Mouse (Mus musculus) liver, postnatal 0 days (tissue): ENCODE results near the gene Olfml2a. TPM values are rescaled to one million over a fixed set of nuclear protein-coding genes. Genes with fewer than 3 reads are reported as not detected.

Source experiments
- ATAC-seq: fragments of 200-750 bp; cut with Nextera tagmentation; 2 replicates; pipeline ENCODE4 v1.8.0; 2017; ENCODE audit warnings: mild to moderate bottlenecking, moderate library complexity
- DNase-seq: peaks from one replicate; pipeline ENCODE4 v3.0.0-alpha.2; 2016
- H3K27ac ChIP-seq: fragments of 300-500 bp; sonication (generic); 2 replicates; pipeline ENCODE4 v1.5.1; 2014; ENCODE audit warnings: antibody characterized with exemption, moderate library complexity, mild to moderate bottlenecking, low read depth
- H3K27me3 ChIP-seq: fragments of 300-500 bp; sonication (generic); 2 replicates; pipeline ENCODE4 v1.6.1; 2014; ENCODE audit warnings: low read length, control low read depth, mixed read lengths; ENCODE audit not compliant: insufficient read depth
- H3K36me3 ChIP-seq: fragments of 300-500 bp; sonication (generic); replicated peaks from 2 replicates; pipeline ENCODE4 v1.6.1; 2014; ENCODE audit warnings: mild to moderate bottlenecking, control low read depth, low read length, moderate library complexity, mixed read lengths; ENCODE audit not compliant: insufficient read depth
- H3K4me1 ChIP-seq: fragments of 300-500 bp; sonication (generic); 2 replicates; pipeline ENCODE4 v1.6.1; 2014; ENCODE audit warnings: antibody characterized with exemption, mild to moderate bottlenecking, control low read depth; ENCODE audit not compliant: insufficient read depth
- H3K4me2 ChIP-seq: fragments of 300-500 bp; sonication (generic); 2 replicates; pipeline ENCODE4 v1.6.1; 2014; ENCODE audit warnings: low read depth, mild to moderate bottlenecking, low read length, moderate library complexity, mixed read lengths
- H3K4me3 ChIP-seq: fragments of 300-500 bp; sonication (generic); 2 replicates; pipeline ENCODE4 v1.5.1; 2014; ENCODE audit warnings: low read depth, low read length
- H3K9ac ChIP-seq: fragments of 300-500 bp; sonication (generic); replicated peaks from 2 replicates; pipeline ENCODE4 v1.6.1; 2014; ENCODE audit warnings: mild to moderate bottlenecking, moderate library complexity
- H3K9me3 ChIP-seq: fragments of 300-500 bp; sonication (generic); 2 replicates; pipeline ENCODE4 v1.6.1; 2016; ENCODE audit warnings: mild to moderate bottlenecking, control low read depth, low read length, mixed read lengths
- CTCF ChIP-seq: sonication (generic); IDR thresholded peaks from 2 replicates; pipeline ENCODE4 v1.5.1; 2016; ENCODE audit warnings: antibody characterized with exemption, low read depth
- EP300 ChIP-seq: IDR thresholded peaks from 2 replicates; pipeline ENCODE4 v1.6.1; 2016; ENCODE audit warnings: antibody characterized with exemption, low read depth, mild to moderate bottlenecking
- WGBS: fragments of 180-500 bp; shearing (Covaris S2); extraction: QIAGEN DNeasy Blood & Tissue Kit; methylation state at CpG from one replicate; pipeline ENCODE4 v1.1.7; 2014; ENCODE audit not compliant: insufficient replicate concordance; 5-methylcytosine and 5-hydroxymethylcytosine counted together
- polyA plus RNA-seq: library from polyadenylated mRNA; unstranded; fragments of >200 nt; fragmentation: Nextera tagmentation; extraction: Ambion mirVana; gene quantifications from 2 replicates; pipeline ENCODE4 v1.2.1, GENCODE M21; 2015

Olfml2a gene
- polyA plus RNA-seq, 1 experiment from 2014 or later: 0.06 TPM

DNA sequence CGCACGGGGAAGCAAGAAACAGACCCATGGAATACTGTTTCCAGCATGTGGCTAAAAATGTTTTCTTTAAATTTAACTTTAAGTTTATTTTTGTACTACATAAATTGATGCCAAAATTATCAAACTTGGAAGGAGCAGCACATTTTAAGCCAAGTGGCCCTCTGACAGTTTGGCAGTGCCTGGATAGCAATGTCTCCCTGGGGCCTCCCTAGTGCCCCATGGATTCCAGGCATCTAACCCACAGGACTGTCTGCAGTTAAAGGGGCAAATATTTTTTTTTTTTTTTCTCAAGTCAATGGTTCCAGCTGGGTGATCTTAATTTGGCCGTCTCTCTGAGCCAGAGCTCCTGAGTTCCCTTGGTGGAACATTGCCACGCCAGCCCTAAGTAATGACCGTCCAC is 11.4 kb downstream of the Olfml2a start:
- Histone ChIP-seq H3K9ac (no peak overlapping the region), H3K4me2 (no peak overlapping the region), H3K4me1 (no peaks in the 10 kb centered on the region), H3K27ac (no peak overlapping the region), H3K4me3 (no peak overlapping the region), H3K27me3 (no peaks in the 10 kb centered on the region), H3K9me3 (no peaks in the 10 kb centered on the region), H3K36me3 (no peaks in the 10 kb centered on the region)
- DNase-seq (no peak), ATAC-seq (no peak)
- WGBS: 74% methylated on average over 5 of the region's 5 CpGs
- TF ChIP-seq EP300 (no peak), CTCF (no peak)

DNA sequence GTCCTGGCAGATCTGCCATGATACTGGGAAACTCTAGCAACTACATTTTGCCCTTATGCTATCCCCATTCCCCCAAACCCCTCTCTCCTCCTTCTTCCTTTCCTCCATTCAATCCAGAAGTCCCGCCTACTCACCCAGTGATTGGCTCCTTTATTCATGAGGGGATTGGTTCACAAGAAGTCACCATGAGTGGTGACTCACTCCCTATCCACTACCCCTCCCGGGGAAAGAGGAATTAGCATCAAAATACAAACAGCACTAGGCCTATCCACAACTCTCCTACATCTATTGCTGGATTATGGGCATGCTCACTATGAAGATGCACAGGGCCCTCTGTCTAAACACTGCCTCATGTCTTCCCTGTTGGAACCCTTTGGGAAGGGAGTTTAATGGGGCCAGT is 12.2 kb downstream of the Olfml2a start:
- H3K27me3 ChIP-seq: no peaks in the 10 kb centered on the region
- no peaks in the 10 kb centered on the region for H3K9me3 ChIP-seq
- TF ChIP-seq EP300 (no peak), CTCF (no peak)
- H3K27ac ChIP-seq: no peak overlapping the region
- no peak overlapping the region for H3K4me2 ChIP-seq
- H3K4me1 ChIP-seq: no peaks in the 10 kb centered on the region
- no peaks in the 10 kb centered on the region for H3K36me3 ChIP-seq
- H3K4me3 ChIP-seq: no peak overlapping the region
- ATAC-seq (no peak), DNase-seq (peak; percentile 9)
- 49% methylated on average over 2 of the region's 2 CpGs for WGBS
- H3K9ac ChIP-seq: no peak overlapping the region

DNA sequence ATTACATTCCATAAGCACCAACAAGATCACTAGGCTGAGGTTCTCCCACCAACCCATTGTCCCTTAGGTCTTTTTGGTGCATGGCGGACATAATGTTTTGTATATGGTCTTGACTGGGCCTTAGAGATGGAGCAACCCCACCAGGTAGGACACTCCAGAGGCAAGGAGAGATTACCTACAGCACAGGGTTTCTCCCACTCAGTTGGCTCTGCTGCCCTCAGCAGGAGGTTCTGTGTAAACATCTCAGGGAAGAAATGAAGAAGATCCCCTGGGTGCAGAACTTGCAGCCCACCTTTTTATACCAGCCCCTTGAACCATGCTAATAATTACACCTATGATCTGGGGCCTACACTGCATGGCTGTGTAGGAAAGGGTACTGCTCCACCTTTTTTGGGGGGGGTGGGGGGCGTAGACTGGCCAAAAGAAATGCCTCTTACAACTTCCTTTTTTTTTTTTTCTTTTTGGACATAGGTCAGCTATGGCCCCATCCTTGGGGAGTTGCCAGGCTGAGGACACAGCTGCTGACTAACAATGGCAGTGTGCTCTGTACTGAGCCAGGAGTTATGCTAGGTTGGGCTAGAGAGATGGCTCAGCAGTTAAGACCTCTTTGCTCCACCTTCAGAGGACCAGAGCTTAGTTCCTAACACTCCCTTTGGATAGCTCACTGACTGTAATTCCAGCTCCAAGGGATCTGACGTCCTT is 12.8 kb downstream of the Olfml2a start:
- Histone ChIP-seq H3K27ac (no peak overlapping the region), H3K9ac (no peak overlapping the region), H3K4me2 (no peak overlapping the region), H3K4me1 (no peaks in the 10 kb centered on the region), H3K9me3 (no peaks in the 10 kb centered on the region), H3K36me3 (no peaks in the 10 kb centered on the region), H3K27me3 (no peaks in the 10 kb centered on the region), H3K4me3 (no peak overlapping the region)
- DNase-seq (peak; percentile 8), ATAC-seq (no peak)
- 62% methylated on average over 3 of the region's 3 CpGs for WGBS
- TF ChIP-seq CTCF: no peak
- TF ChIP-seq EP300: no peak

GRCm38 (mm10) chr2:38947566-38947965 is 15.8 kb downstream of the Olfml2a start:
- no peak overlapping the region for H3K9ac ChIP-seq
- H3K4me2 ChIP-seq: no peak overlapping the region
- H3K4me3 ChIP-seq: no peak overlapping the region
- 44% methylated on average over 7 of the region's 7 CpGs for WGBS
- no peaks in the 10 kb centered on the region for H3K36me3 ChIP-seq
- peaks cover 4% of the 10 kb centered on the region; the same call in 1 of the 2 replicates for H3K4me1 ChIP-seq
- no peak for TF ChIP-seq EP300
- no peak for TF ChIP-seq CTCF
- no peaks in the 10 kb centered on the region for H3K27me3 ChIP-seq
- DNase-seq: no peak
- no peak for ATAC-seq
- no peak overlapping the region for H3K27ac ChIP-seq
- no peaks in the 10 kb centered on the region for H3K9me3 ChIP-seq

DNA sequence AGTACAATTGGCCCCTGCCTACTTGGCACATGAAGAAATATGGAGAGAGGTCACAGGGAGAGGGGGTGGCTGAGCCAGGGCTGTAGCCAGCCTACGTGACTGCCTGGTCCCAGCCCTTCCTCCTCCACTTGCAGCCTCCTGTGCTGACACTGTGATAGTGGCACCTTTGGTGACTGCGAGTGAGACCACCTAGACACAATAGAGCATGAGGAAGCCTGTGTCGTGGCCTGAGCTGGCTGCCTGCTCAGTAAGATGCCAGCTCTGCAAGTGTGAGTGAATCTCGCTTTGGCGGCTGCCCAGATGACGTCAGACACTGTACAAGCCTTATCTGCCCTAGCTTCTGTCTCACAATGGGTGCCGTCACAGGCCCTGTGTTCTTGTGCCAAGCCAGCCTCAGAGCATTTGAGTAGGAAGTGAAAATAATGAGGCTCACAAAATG is 18.5 kb downstream of the Olfml2a start:
- no peak overlapping the region for H3K4me3 ChIP-seq
- H3K27me3 ChIP-seq: no peaks in the 10 kb centered on the region
- peak; percentile 95 for ATAC-seq
- TF ChIP-seq CTCF: no peak
- TF ChIP-seq EP300: peak; percentile 63
- H3K27ac ChIP-seq: no peak overlapping the region
- no peaks in the 10 kb centered on the region for H3K9me3 ChIP-seq
- peaks cover 4% of the 10 kb centered on the region; the same call in 1 of the 2 replicates for H3K4me1 ChIP-seq
- no peaks in the 10 kb centered on the region for H3K36me3 ChIP-seq
- H3K9ac ChIP-seq: no peak overlapping the region
- WGBS: 55% methylated on average over 7 of the region's 7 CpGs
- no peak overlapping the region for H3K4me2 ChIP-seq
- peak; percentile 80 for DNase-seq

GRCm38 (mm10) chr2:38953152-38953883 is 21.5 kb downstream of the Olfml2a start:
- WGBS: 75% methylated on average over 5 of the region's 5 CpGs
- peaks cover 4% of the 10 kb centered on the region; the same call in 1 of the 2 replicates for H3K4me1 ChIP-seq
- no peaks in the 10 kb centered on the region for H3K9me3 ChIP-seq
- no peak overlapping the region for H3K4me2 ChIP-seq
- H3K36me3 ChIP-seq: no peaks in the 10 kb centered on the region
- H3K9ac ChIP-seq: no peak overlapping the region
- DNase-seq: no peak
- TF ChIP-seq CTCF: no peak
- no peak for TF ChIP-seq EP300
- ATAC-seq: no peak
- no peaks in the 10 kb centered on the region for H3K27me3 ChIP-seq
- H3K27ac ChIP-seq: no peak overlapping the region
- no peak overlapping the region for H3K4me3 ChIP-seq
